Mouse (Mus musculus) leukemia stem cell, adult 10-12 weeks (primary cell): ENCODE results near the gene Ids. TPM values are rescaled to one million over a fixed set of nuclear protein-coding genes. Genes with fewer than 3 reads are reported as not detected.

Source experiments
- polyA plus RNA-seq: library from polyadenylated mRNA; stranded (reverse); fragments of >175 nt; gene quantifications from 2 replicates; pipeline ENCODE4 v1.2.3, GENCODE M21; 2012; ENCODE audit warnings: low replicate concordance

Gene Ids
- polyA plus RNA-seq: 1.1 and 4.7 TPM in 2 replicates

GRCm38 (mm10) chrX:70364661-70365613, at the start of gene Ids:
Gene Ids, minus strand, starts transcription at chrX:70365084.

GRCm38 (mm10) chrX:70385276-70385961, 20.5 kb upstream of the Ids start, which contains the start of gene 1110012L19Rik:
Gene 1110012L19Rik, plus strand, starts transcription at chrX:70385877.

Other genes with a start within 250 kb of the Ids start
- gene 1110012L19Rik, start 20.8 kb upstream of the Ids start, polyA plus RNA-seq: 0.66 TPM in 1 of 2 replicates, not detected in the other
- gene Tmem185a, start 112.1 kb upstream of the Ids start, polyA plus RNA-seq: 9.1 and 18.1 TPM in 2 replicates